Comparison of ENCODE assay signal across 9 mouse cellular contexts in genomic region chr7:120361159-120361558, GRCm38 (mm10).
DNase-seq lines count a peak whose midpoint lies in the region.
"Had no signal": no experiment of that assay in that cellular context is flagged by ENCODE, and none has a peak within 500 bp of the region (broad histone marks: within the 10 kb centered on the region; RNA-seq: fewer than 3 reads in every experiment).

No protein-coding gene starts in this region.

- DNase-seq in cerebellum, postnatal 10 days, result peak; percentile 39 to 56
- no peak for DNase-seq in cerebellum, adult 9-11 months
- peak; percentile 6 to 13 for DNase-seq in kidney, postnatal 4 days
- no peak for DNase-seq in kidney, postnatal 14 days
- peak; percentile 65 for DNase-seq in ES-CJ7 (ENCODE audit: low read depth, low spot score)
- DNase-seq in forelimb bud, embryonic 11.5 days (ENCODE audit: low read depth, low spot score), result peak; percentile 46
- no peak for DNase-seq in frontal cortex, postnatal 14 days (ENCODE audit: low spot score in 2 of 2)
- no peak for DNase-seq in lung, postnatal 14 days
- DNase-seq: adrenal gland, adult 2 months had no signal

Comparison
In these comparisons a context has a peak if more than half of its experiments do, and no peak if none do; other contexts are left out.
1. DNase-seq: peak in cerebellum, postnatal 10 days (2 of 2), kidney, postnatal 4 days (2 of 2), ES-CJ7 (single experiment) and forelimb bud, embryonic 11.5 days (single experiment); none in cerebellum, adult 9-11 months (single experiment), kidney, postnatal 14 days (single experiment), frontal cortex, postnatal 14 days (0 of 2) and lung, postnatal 14 days (single experiment).